Mouse (Mus musculus): ENCODE measurements around the gene Mapkapk5. TPM values are rescaled to one million over a fixed set of nuclear protein-coding genes. Genes with fewer than 3 reads are reported as not detected.

Gene Mapkapk5
- total RNA-seq, 2 experiments from 2014 or later, result 36.1 to 70.3 TPM

DNA sequence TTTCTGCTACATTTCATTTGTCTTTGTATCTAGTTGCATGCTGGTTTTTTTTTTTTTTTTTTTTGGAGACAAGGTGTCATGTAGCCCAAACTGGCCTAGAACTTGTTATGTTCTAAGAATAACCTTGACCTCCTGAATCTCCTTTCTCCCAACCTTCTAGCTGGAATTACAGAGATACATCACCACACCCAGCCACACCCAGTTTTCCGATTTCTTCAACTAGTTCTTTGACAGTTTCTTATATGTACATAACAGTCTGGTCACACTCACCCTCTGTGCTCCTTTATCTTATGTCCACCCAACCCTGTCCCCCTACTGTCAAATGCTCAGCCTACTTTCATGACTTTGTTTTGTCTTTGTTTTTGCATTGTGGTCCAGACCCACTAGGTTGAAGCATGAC is 38.9 kb downstream of the Mapkapk5 start:
- no peak for ATAC-seq (replicated peaks; ENCODE audit: low FRiP score, poor library complexity, severe bottlenecking)

DNA sequence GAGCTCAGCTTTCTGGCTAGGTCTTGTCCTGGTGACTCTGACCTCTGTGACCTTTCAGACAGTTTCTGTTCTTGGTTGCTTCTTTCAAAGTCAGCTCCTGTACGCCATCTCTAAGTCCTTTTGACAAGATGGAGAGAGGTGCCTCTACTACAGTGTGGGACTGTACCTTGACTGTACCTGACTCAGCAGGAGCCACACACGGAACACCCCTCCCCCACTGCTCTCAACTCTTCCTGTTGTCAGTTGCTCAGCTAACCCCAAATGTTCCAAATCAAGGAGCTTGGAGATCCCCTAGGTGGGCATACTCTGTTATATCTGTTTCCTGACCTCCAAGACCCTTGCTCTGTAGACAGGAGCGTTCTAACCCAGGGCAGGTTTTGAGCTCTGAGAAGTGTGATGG is 42.5 kb downstream of the Mapkapk5 start, which contains the start of gene Adam1b:
Gene Adam1b, minus strand, starts transcription at position 205 of the 400 bp plus-strand sequence.
- no peak for ATAC-seq (replicated peaks; ENCODE audit: low FRiP score, poor library complexity, severe bottlenecking)

DNA sequence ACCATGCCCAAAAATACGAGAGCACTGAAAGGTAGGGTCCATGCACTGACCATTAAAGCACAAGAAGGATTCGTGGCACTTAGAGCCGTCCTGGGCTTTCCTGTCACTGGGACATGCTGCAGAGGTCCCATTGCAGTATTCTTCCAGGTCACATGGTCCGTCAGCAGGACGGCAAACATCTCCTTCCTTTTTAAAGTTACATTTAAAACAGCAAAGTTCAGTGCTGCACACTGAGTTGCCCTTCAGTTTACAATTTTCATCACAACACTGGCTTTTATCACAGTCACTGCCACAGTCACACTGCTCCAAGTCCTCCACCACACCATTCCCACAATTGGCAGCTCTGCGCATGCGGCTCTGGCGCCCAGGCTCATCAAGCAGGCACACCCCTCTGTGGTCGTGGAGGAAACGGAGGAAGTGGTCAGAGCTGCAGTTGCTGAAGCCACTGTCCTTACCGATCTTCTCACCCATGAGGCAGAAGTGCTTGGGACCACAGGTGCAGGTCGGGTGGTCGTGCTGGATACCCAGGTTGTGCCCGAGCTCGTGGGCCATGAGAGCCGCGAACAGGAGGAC is 44.2 kb downstream of the Mapkapk5 start:
- peak; percentile 7; the same call in 1 of the 2 replicates for ATAC-seq (replicated peaks; ENCODE audit: low FRiP score, poor library complexity, severe bottlenecking)

DNA sequence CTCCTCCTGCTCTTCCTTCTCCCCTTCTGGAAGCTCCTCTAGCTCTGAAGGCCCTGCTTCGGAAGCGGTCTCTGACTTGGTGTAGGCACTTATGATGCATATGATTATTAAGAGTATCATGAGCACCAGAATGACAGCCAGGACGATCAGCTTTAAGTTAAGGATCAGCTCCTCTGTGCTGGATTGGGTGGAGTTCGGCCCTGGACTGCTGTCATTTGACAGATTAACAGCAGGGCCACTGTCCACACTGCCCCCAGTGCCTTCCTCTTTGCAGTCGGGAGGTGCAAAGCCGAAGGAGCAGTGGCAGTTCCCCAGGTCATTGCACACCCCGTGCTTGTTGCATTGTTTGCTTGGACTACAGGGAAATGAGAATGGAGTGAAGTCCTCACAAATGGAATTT is 45.0 kb downstream of the Mapkapk5 start:
- ATAC-seq (replicated peaks; ENCODE audit: low FRiP score, poor library complexity, severe bottlenecking), result no peak

DNA sequence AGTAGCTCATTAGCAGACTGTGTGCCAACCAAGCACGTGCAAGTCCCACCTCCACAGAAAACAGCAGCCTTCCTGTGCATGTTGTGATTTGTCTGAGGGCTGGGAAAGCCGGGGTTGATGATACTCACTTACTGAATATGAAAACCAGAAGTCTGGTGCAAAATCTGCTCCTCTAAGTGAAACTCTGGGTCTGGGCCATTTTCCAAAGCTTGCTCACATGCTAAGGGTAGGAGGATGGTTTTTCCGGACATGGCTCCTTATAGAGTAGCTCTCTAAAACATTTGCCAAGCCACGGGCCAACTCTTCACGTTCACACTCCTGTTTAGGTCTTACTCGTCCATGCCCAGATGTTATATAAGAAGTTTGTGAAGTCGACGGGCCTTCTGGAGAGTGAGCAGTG is 52.4 kb downstream of the Mapkapk5 start:
- ATAC-seq (replicated peaks; ENCODE audit: low FRiP score, poor library complexity, severe bottlenecking), result no peak

DNA sequence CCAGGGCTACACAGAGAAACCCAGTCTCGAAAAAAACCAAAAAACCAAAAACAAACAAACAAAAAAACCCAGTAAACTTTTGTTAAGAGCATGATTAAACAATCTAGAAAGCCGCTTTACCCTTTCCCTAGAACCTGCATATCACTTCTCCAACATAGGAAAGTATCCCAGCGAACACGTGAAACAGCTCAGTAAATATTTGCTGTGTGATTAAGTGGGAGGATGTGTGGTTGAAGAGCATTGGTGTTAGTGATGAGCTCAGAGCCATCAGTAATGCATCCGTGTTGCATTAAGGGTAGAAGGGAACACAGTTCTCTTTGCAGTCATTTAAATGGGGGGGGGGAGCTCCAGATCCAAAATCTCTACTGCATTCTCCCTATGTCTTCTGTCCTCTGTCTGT is 60.9 kb downstream of the Mapkapk5 start:
- no peak for ATAC-seq (replicated peaks; ENCODE audit: low FRiP score, poor library complexity, severe bottlenecking)

DNA sequence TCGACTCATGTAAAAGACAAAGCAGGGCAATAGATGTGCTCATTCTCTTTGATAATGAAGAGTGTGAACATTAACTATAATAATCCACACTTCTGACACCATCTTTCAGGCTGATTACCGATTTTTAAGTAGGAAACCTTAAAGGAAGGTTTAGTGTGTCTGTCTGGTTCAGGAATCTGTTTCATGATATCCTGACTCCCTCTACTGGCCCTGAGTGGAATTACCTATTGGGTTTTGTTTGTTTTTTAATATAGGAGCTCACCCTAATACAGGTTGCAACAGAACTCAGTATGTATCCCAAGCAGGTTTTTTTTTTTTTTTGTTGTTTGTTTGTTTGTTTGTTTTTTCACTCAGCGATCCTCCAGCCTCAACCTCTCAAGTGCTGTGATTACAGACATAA is 68.0 kb downstream of the Mapkapk5 start:
- ATAC-seq (replicated peaks; ENCODE audit: low FRiP score, poor library complexity, severe bottlenecking), result peak; percentile 73

DNA sequence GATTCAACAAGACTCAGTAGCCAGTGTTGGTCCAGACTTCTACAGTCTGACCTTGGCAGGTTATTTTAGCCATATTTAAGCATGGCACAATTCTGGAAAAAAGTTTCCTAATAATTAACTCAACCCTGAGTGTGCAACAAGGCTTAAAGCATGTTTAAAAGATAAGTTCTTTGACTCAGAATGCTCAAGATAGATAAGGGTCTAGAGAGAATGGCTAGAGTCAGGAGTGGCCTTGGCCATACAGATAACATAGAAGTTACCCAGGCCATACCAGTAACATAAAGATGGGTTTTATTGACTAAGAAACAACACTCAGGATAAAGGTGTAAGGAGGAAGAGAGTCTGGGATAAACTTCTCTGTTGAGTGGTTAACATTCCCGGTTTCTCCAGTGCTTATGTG is 69.7 kb downstream of the Mapkapk5 start:
- peak; percentile 29; the same call in 1 of the 2 replicates for ATAC-seq (replicated peaks; ENCODE audit: low FRiP score, poor library complexity, severe bottlenecking)

Other genes with a start within 250 kb of the Mapkapk5 start
- gene Trafd1, start 160.3 kb downstream of the Mapkapk5 start, total RNA-seq (2015; ENCODE audit: low replicate concordance), result 19.4 and 30.3 TPM in 2 replicates
- 19.3 and 26.5 TPM in 2 replicates for gene Trafd1, start 160.3 kb downstream of the Mapkapk5 start, total RNA-seq (2017; ENCODE audit: low replicate concordance)
- gene Naa25, start 148.0 kb downstream of the Mapkapk5 start, total RNA-seq (2015; ENCODE audit: low replicate concordance), result 7.9 and 10.4 TPM in 2 replicates
- gene Naa25, start 148.0 kb downstream of the Mapkapk5 start, total RNA-seq (2017; ENCODE audit: low replicate concordance), result 14.2 and 16.6 TPM in 2 replicates
- not detected in 2 replicates for gene Tmem116, start 94.0 kb downstream of the Mapkapk5 start, total RNA-seq (2015; ENCODE audit: low replicate concordance)
- 0.42 and 1.4 TPM in 2 replicates for gene Tmem116, start 94.0 kb downstream of the Mapkapk5 start, total RNA-seq (2017; ENCODE audit: low replicate concordance)
- 37.8 and 44.6 TPM in 2 replicates for gene Erp29, start 93.4 kb downstream of the Mapkapk5 start, total RNA-seq (2015; ENCODE audit: low replicate concordance)
- gene Erp29, start 93.4 kb downstream of the Mapkapk5 start, total RNA-seq (2017; ENCODE audit: low replicate concordance), result 76.1 and 121 TPM in 2 replicates
- not detected in 2 replicates for gene Adam1b, start 42.5 kb downstream of the Mapkapk5 start, total RNA-seq (2015; ENCODE audit: low replicate concordance)
- gene Adam1b, start 42.5 kb downstream of the Mapkapk5 start, total RNA-seq (2017; ENCODE audit: low replicate concordance), result not detected in 2 replicates
- gene Adam1a, start 423 bp downstream of the Mapkapk5 start, total RNA-seq (2015; ENCODE audit: low replicate concordance), result 0.38 and 1.3 TPM in 2 replicates
- 0.85 and 1.4 TPM in 2 replicates for gene Adam1a, start 423 bp downstream of the Mapkapk5 start, total RNA-seq (2017; ENCODE audit: low replicate concordance)
- not detected in 2 replicates for gene Gm42878, start 423 bp downstream of the Mapkapk5 start, total RNA-seq (2015; ENCODE audit: low replicate concordance)
- 0.60 TPM in 1 of 2 replicates, not detected in the other for gene Gm42878, start 423 bp downstream of the Mapkapk5 start, total RNA-seq (2017; ENCODE audit: low replicate concordance)
- 28.2 and 58.1 TPM in 2 replicates for gene Aldh2, start 47.9 kb upstream of the Mapkapk5 start, total RNA-seq (2015; ENCODE audit: low replicate concordance)
- gene Aldh2, start 47.9 kb upstream of the Mapkapk5 start, total RNA-seq (2017; ENCODE audit: low replicate concordance), result 96.6 and 99.4 TPM in 2 replicates
- 1.9 and 3.1 TPM in 2 replicates for gene Acad12, start 73.0 kb upstream of the Mapkapk5 start, total RNA-seq (2015; ENCODE audit: low replicate concordance)
- gene Acad12, start 73.0 kb upstream of the Mapkapk5 start, total RNA-seq (2017; ENCODE audit: low replicate concordance), result 0.14 and 0.51 TPM in 2 replicates
- gene Acad10, start 114.6 kb upstream of the Mapkapk5 start, total RNA-seq (2015; ENCODE audit: low replicate concordance), result 2.1 and 3.7 TPM in 2 replicates
- gene Acad10, start 114.6 kb upstream of the Mapkapk5 start, total RNA-seq (2017; ENCODE audit: low replicate concordance), result 0.14 and 0.26 TPM in 2 replicates
- gene Brap, start 114.7 kb upstream of the Mapkapk5 start, total RNA-seq (2015; ENCODE audit: low replicate concordance), result 30.4 and 45.1 TPM in 2 replicates
- gene Brap, start 114.7 kb upstream of the Mapkapk5 start, total RNA-seq (2017; ENCODE audit: low replicate concordance), result 67.0 and 88.8 TPM in 2 replicates
- 97.4 and 97.8 TPM in 2 replicates for gene Atxn2, start 165.4 kb upstream of the Mapkapk5 start, total RNA-seq (2015; ENCODE audit: low replicate concordance)
- 166 and 169 TPM in 2 replicates for gene Atxn2, start 165.4 kb upstream of the Mapkapk5 start, total RNA-seq (2017; ENCODE audit: low replicate concordance)